Mouse (Mus musculus): ENCODE measurements around the gene Akr1b8. TPM values are rescaled to one million over a fixed set of nuclear protein-coding genes. Genes with fewer than 3 reads are reported as not detected.

Akr1b8 gene
- polyA plus RNA-seq, 1 experiment from 2014 or later = 27.2 TPM

Other genes starting within 250 kb of the Akr1b8 start
- 41.3 and 43.2 TPM in 2 replicates for gene Slc35b4, start 177.0 kb upstream of the Akr1b8 start, polyA plus RNA-seq (2016; fragmentation: Nextera tagmentation; extraction: Ambion mirVana)
- gene Akr1b3, start 36.6 kb upstream of the Akr1b8 start, polyA plus RNA-seq (2016; fragmentation: Nextera tagmentation; extraction: Ambion mirVana) = 287 and 330 TPM in 2 replicates
- 16.7 and 18.7 TPM in 2 replicates for gene Akr1b10, start 30.1 kb downstream of the Akr1b8 start, polyA plus RNA-seq (2016; fragmentation: Nextera tagmentation; extraction: Ambion mirVana)
- gene Akr1b7, start 58.2 kb downstream of the Akr1b8 start, polyA plus RNA-seq (2016; fragmentation: Nextera tagmentation; extraction: Ambion mirVana) = not detected in 2 replicates
- 64.5 and 72.7 TPM in 2 replicates for gene Bpgm, start 122.1 kb downstream of the Akr1b8 start, polyA plus RNA-seq (2016; fragmentation: Nextera tagmentation; extraction: Ambion mirVana)
- gene Cald1, start 244.4 kb downstream of the Akr1b8 start, polyA plus RNA-seq (2016; fragmentation: Nextera tagmentation; extraction: Ambion mirVana) = 117 and 144 TPM in 2 replicates